10 mouse cellular contexts compared by ENCODE assay signal in genomic region chr12:51402060-51402698, GRCm38 (mm10). TPM values are rescaled to one million over a fixed set of nuclear protein-coding genes. Genes with fewer than 3 reads are reported as not detected.
DNase-seq lines count a peak whose midpoint lies in the region; ATAC-seq and TF ChIP-seq lines count a peak whose summit lies in the region.
"Had no signal": no experiment of that assay in that cellular context is flagged by ENCODE, and none has a peak within 500 bp of the region (broad histone marks: within the 10 kb centered on the region; RNA-seq: fewer than 3 reads in every experiment).

No protein-coding gene starts in this region.

- no peak overlapping the region for H3K4me3 ChIP-seq in kidney, adult 2 months (ENCODE audit: insufficient read depth, low read depth, low read length)
- H3K4me3 ChIP-seq in kidney, embryonic 16.5 days (ENCODE audit: low read length): no peak overlapping the region
- no peak overlapping the region for H3K4me3 ChIP-seq in forebrain, embryonic 15.5 days
- no peak overlapping the region for H3K4me3 ChIP-seq in midbrain, postnatal 0 days (ENCODE audit: low read depth, low read length)
- H3K4me3 ChIP-seq: embryonic facial prominence, embryonic 12.5 days; limb, embryonic 15.5 days had no signal

- peak; percentile 6 for DNase-seq in kidney, adult 2 months
- peak; percentile 63 for DNase-seq in 3T3-L1 (ENCODE audit: low read depth, low spot score)
- DNase-seq in ES-CJ7 (ENCODE audit: low read depth, low spot score): peak; percentile 42
- peak; percentile 71 for DNase-seq in midbrain, postnatal 0 days (ENCODE audit: low spot score)
- no peak for DNase-seq in Muller cell, postnatal 12 days (ENCODE audit: inconsistent ontology term)
- no peak for DNase-seq in T-cell, adult 2 months (ENCODE audit: low spot score)

- no peak overlapping the region for H3K4me2 ChIP-seq in kidney, embryonic 16.5 days (replicated peaks; ENCODE audit: low read depth, low read length)
- no peak overlapping the region for H3K4me2 ChIP-seq in forebrain, embryonic 15.5 days (replicated peaks)
- no peak overlapping the region for H3K4me2 ChIP-seq in midbrain, postnatal 0 days (ENCODE audit: low read depth, low read length, poor library complexity, severe bottlenecking)
- H3K4me2 ChIP-seq: embryonic facial prominence, embryonic 12.5 days; limb, embryonic 15.5 days had no signal

- ATAC-seq in kidney, embryonic 16.5 days (ENCODE audit: low FRiP score, low TSS enrichment): no peak
- 0 out of 2 replicates have a peak, but pooled peaks have one; percentile 26 for ATAC-seq in forebrain, embryonic 15.5 days (replicated peaks)
- ATAC-seq in midbrain, postnatal 0 days (ENCODE audit: low FRiP score): no peak

- no peak overlapping the region for H3K27ac ChIP-seq in kidney, adult 2 months (ENCODE audit: insufficient read depth, low read depth, low read length)
- H3K27ac ChIP-seq in kidney, embryonic 16.5 days (ENCODE audit: low read length): no peak overlapping the region
- H3K27ac ChIP-seq in forebrain, embryonic 15.5 days (replicated peaks): no peak overlapping the region
- H3K27ac ChIP-seq in midbrain, postnatal 0 days (ENCODE audit: low read depth, low read length): no peak overlapping the region
- H3K27ac ChIP-seq: embryonic facial prominence, embryonic 12.5 days; limb, embryonic 15.5 days had no signal

- TF ChIP-seq POLR2A in kidney, adult 2 months (IDR thresholded peaks at IDR 0.05; ENCODE audit: low read depth, low read length): no peak

- no peak overlapping the region for H3K9ac ChIP-seq in kidney, embryonic 16.5 days (replicated peaks; ENCODE audit: low read length)
- no peak overlapping the region for H3K9ac ChIP-seq in forebrain, embryonic 15.5 days (replicated peaks)
- no peak overlapping the region for H3K9ac ChIP-seq in midbrain, postnatal 0 days (replicated peaks; ENCODE audit: low read length, poor library complexity, severe bottlenecking)
- H3K9ac ChIP-seq: embryonic facial prominence, embryonic 12.5 days; limb, embryonic 15.5 days had no signal

- 0 out of 2 replicates have a peak, but pooled peaks have one; percentile 7 for TF ChIP-seq CTCF in kidney, adult 2 months (conservative IDR thresholded peaks at IDR 0.05; ENCODE audit: insufficient read depth, insufficient read length, low read depth, low read length)
- TF ChIP-seq CTCF in midbrain, postnatal 0 days (IDR thresholded peaks at IDR 0.05): peak; percentile 71

- peaks cover 1% of the 10 kb centered on the region; the same call in 1 of the 2 replicates for H3K36me3 ChIP-seq in kidney, adult 2 months (ENCODE audit: control insufficient read depth, insufficient read depth, low read length)
- H3K36me3 ChIP-seq in kidney, embryonic 16.5 days (ENCODE audit: insufficient read depth, low read length): peaks cover 30% of the 10 kb centered on the region
- peaks cover 30% of the 10 kb centered on the region for H3K36me3 ChIP-seq in forebrain, embryonic 15.5 days
- H3K36me3 ChIP-seq in midbrain, postnatal 0 days (ENCODE audit: insufficient read depth, low read length): peaks cover 19% of the 10 kb centered on the region

- 69% methylated on average over 5 of the region's 5 CpGs for WGBS in kidney, adult 2 months
- 77% methylated on average over 5 of the region's 5 CpGs for WGBS in kidney, embryonic 16.5 days
- WGBS in forebrain, embryonic 15.5 days: 78% methylated on average over 5 of the region's 5 CpGs
- 75% methylated on average over 5 of the region's 5 CpGs for WGBS in midbrain, postnatal 0 days

- H3K4me1 ChIP-seq in kidney, adult 2 months (ENCODE audit: control insufficient read depth, insufficient read depth, low read length): no peaks in the 10 kb centered on the region
- H3K4me1 ChIP-seq in kidney, embryonic 16.5 days (ENCODE audit: insufficient read depth, low read length): no peaks in the 10 kb centered on the region
- H3K4me1 ChIP-seq in forebrain, embryonic 15.5 days: no peaks in the 10 kb centered on the region
- no peaks in the 10 kb centered on the region for H3K4me1 ChIP-seq in midbrain, postnatal 0 days (ENCODE audit: insufficient read depth, low read length)
- H3K4me1 ChIP-seq: embryonic facial prominence, embryonic 12.5 days; limb, embryonic 15.5 days had no signal

- H3K27me3 ChIP-seq in kidney, adult 2 months (replicated peaks; ENCODE audit: control insufficient read depth, insufficient read depth, low read length): no peaks in the 10 kb centered on the region
- no peaks in the 10 kb centered on the region for H3K27me3 ChIP-seq in kidney, embryonic 16.5 days (ENCODE audit: insufficient read depth, low read length)
- no peaks in the 10 kb centered on the region for H3K27me3 ChIP-seq in forebrain, embryonic 15.5 days
- no peaks in the 10 kb centered on the region for H3K27me3 ChIP-seq in midbrain, postnatal 0 days (ENCODE audit: insufficient read depth, low read length)
- H3K27me3 ChIP-seq: embryonic facial prominence, embryonic 12.5 days; limb, embryonic 15.5 days had no signal

- no peaks in the 10 kb centered on the region for H3K9me3 ChIP-seq in kidney, embryonic 16.5 days (ENCODE audit: low read length)
- no peaks in the 10 kb centered on the region for H3K9me3 ChIP-seq in forebrain, embryonic 15.5 days
- no peaks in the 10 kb centered on the region for H3K9me3 ChIP-seq in midbrain, postnatal 0 days (ENCODE audit: low read length)
- H3K9me3 ChIP-seq: embryonic facial prominence, embryonic 12.5 days; limb, embryonic 15.5 days had no signal

RNA-seq across cellular contexts. Expression of gene Scfd1, which starts 24.9 kb away (rescaled TPM):
- polyA plus RNA-seq in kidney, adult 2 months (2012; rRNA removed): 8.8 and 11.7 TPM in 2 replicates
- polyA plus RNA-seq in kidney, embryonic 16.5 days (2015; fragmentation: Nextera tagmentation; extraction: Ambion mirVana): 84.6 and 88.0 TPM in 2 replicates
- 59.5 and 59.8 TPM in 2 replicates for polyA plus RNA-seq in forebrain, embryonic 15.5 days (2015; fragmentation: Nextera tagmentation; extraction: Ambion mirVana)
- 33.8 and 46.3 TPM in 2 replicates for total RNA-seq in midbrain, postnatal 0 days (2014; rRNA removed)
- polyA plus RNA-seq in midbrain, postnatal 0 days (2015; fragmentation: Nextera tagmentation; extraction: Ambion mirVana): 65.8 and 70.0 TPM in 2 replicates

RNA-seq across cellular contexts. Expression of gene G2e3, which starts 54.3 kb away (rescaled TPM):
- polyA plus RNA-seq in kidney, adult 2 months (2012; rRNA removed): 0.69 and 1.2 TPM in 2 replicates
- 28.7 and 32.0 TPM in 2 replicates for polyA plus RNA-seq in kidney, embryonic 16.5 days (2015; fragmentation: Nextera tagmentation; extraction: Ambion mirVana)
- 36.3 and 36.9 TPM in 2 replicates for polyA plus RNA-seq in forebrain, embryonic 15.5 days (2015; fragmentation: Nextera tagmentation; extraction: Ambion mirVana)
- total RNA-seq in midbrain, postnatal 0 days (2014; rRNA removed): 10.1 and 16.8 TPM in 2 replicates
- polyA plus RNA-seq in midbrain, postnatal 0 days (2015; fragmentation: Nextera tagmentation; extraction: Ambion mirVana): 7.8 and 8.2 TPM in 2 replicates

Comparison
In these comparisons a context has a peak if more than half of its experiments do, and no peak if none do; other contexts are left out.
1. DNase-seq: peak in kidney, adult 2 months (single experiment), 3T3-L1 (single experiment), ES-CJ7 (single experiment) and midbrain, postnatal 0 days (single experiment); none in Muller cell, postnatal 12 days (single experiment) and T-cell, adult 2 months (single experiment).